20 mouse cellular contexts compared by ENCODE assay signal in the genomic region with DNA sequence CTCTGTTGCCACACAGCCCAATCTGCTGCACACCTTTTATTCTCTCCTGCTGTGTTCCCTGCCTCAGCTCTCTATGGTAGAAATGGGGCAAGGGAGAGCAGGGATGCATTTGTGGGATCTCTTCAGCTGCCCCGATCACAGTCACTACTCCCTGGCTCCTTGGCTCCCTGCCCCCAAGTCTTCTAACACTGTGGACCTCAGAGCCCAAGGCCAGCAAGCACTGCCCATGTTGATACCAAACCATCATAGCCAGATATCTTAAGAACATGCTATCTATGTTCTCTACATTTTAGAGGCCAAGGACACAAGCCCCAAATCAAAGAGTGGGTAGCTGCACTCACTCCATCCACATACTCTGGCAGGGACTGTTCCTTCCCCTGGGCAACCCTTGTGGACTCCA.
A peak's percentile ranks its signal among the peaks of the same experiment; 100 is the strongest.
DNase-seq lines count a peak whose midpoint lies in the region; ATAC-seq lines count a peak whose summit lies in the region.
"Had no signal": no experiment of that assay in that cellular context is flagged by ENCODE, and none has a peak within 500 bp of the region (broad histone marks: within the 10 kb centered on the region; RNA-seq: fewer than 3 reads in every experiment).

No protein-coding gene starts in this region.

- H3K4me2 ChIP-seq in hindbrain, embryonic 13.5 days: no peak overlapping the region
- H3K4me2 ChIP-seq in midbrain, embryonic 16.5 days (ENCODE audit: low read length): no peak overlapping the region

- peaks cover 17% of the 10 kb centered on the region for H3K27me3 ChIP-seq in hindbrain, embryonic 10.5 days (ENCODE audit: insufficient read depth, poor library complexity, severe bottlenecking)
- no peaks in the 10 kb centered on the region for H3K27me3 ChIP-seq in hindbrain, embryonic 13.5 days
- 0 out of 2 replicates have a peak, but pooled peaks cover 6% of the 10 kb centered on the region for H3K27me3 ChIP-seq in midbrain, embryonic 10.5 days (ENCODE audit: low read depth, poor library complexity, severe bottlenecking)
- H3K27me3 ChIP-seq in midbrain, embryonic 16.5 days (ENCODE audit: control insufficient read depth, insufficient read depth, low read depth, low read length): no peaks in the 10 kb centered on the region
- peaks cover 19% of the 10 kb centered on the region; the same call in 1 of the 2 replicates for H3K27me3 ChIP-seq in embryonic facial prominence, embryonic 10.5 days (replicated peaks; ENCODE audit: low read depth, poor library complexity, severe bottlenecking)
- 0 out of 2 replicates have a peak, but pooled peaks cover 4% of the 10 kb centered on the region for H3K27me3 ChIP-seq in limb, embryonic 10.5 days (ENCODE audit: low read depth, poor library complexity, severe bottlenecking)
- H3K27me3 ChIP-seq: forebrain, embryonic 13.5 days had no signal

- DNase-seq in hindbrain, embryonic 10.5 days (ENCODE audit: low spot score): no peak
- no peak for DNase-seq in midbrain, embryonic 10.5 days (ENCODE audit: low spot score)
- DNase-seq in embryonic facial prominence, embryonic 10.5 days (ENCODE audit: low spot score): no peak
- DNase-seq in limb, embryonic 10.5 days (ENCODE audit: low spot score): no peak
- no peak for DNase-seq in gastrocnemius, postnatal 10 days
- DNase-seq in cerebellum, adult 18-20 months: no peak
- DNase-seq: adrenal gland, adult 2 months; adrenal gland, postnatal 25 days; cerebellum, adult 8-10 months; cerebellum, postnatal 14 days; gastrocnemius, postnatal 36 days; heart, postnatal 14 days had no signal

- no peaks in the 10 kb centered on the region for H3K9me3 ChIP-seq in hindbrain, embryonic 10.5 days
- no peaks in the 10 kb centered on the region for H3K9me3 ChIP-seq in hindbrain, embryonic 13.5 days
- no peaks in the 10 kb centered on the region for H3K9me3 ChIP-seq in midbrain, embryonic 10.5 days (replicated peaks)
- no peaks in the 10 kb centered on the region for H3K9me3 ChIP-seq in midbrain, embryonic 16.5 days (replicated peaks; ENCODE audit: control insufficient read depth, low read length, poor library complexity, severe bottlenecking)
- no peaks in the 10 kb centered on the region for H3K9me3 ChIP-seq in embryonic facial prominence, embryonic 10.5 days
- H3K9me3 ChIP-seq in limb, embryonic 10.5 days (replicated peaks): no peaks in the 10 kb centered on the region
- H3K9me3 ChIP-seq: embryonic facial prominence, embryonic 13.5 days; forebrain, embryonic 13.5 days; heart, embryonic 15.5 days; hindbrain, embryonic 12.5 days had no signal

- H3K27ac ChIP-seq in hindbrain, embryonic 10.5 days: no peak overlapping the region
- H3K27ac ChIP-seq in hindbrain, embryonic 13.5 days: no peak overlapping the region
- no peak overlapping the region for H3K27ac ChIP-seq in midbrain, embryonic 10.5 days (replicated peaks)
- H3K27ac ChIP-seq in midbrain, embryonic 16.5 days (ENCODE audit: low read length): no peak overlapping the region
- no peak overlapping the region for H3K27ac ChIP-seq in embryonic facial prominence, embryonic 10.5 days (replicated peaks)
- no peak overlapping the region for H3K27ac ChIP-seq in limb, embryonic 10.5 days
- H3K27ac ChIP-seq: embryonic facial prominence, embryonic 13.5 days; forebrain, embryonic 13.5 days; gastrocnemius, adult 2 months; heart, embryonic 15.5 days; hindbrain, embryonic 12.5 days; hindbrain, postnatal 0 days had no signal

- peaks cover 28% of the 10 kb centered on the region for H3K4me1 ChIP-seq in hindbrain, embryonic 10.5 days (replicated peaks)
- H3K4me1 ChIP-seq in hindbrain, embryonic 13.5 days (replicated peaks): peaks cover 12% of the 10 kb centered on the region
- H3K4me1 ChIP-seq in midbrain, embryonic 10.5 days: peaks cover 18% of the 10 kb centered on the region
- peaks cover 5% of the 10 kb centered on the region; the same call in 1 of the 2 replicates for H3K4me1 ChIP-seq in midbrain, embryonic 16.5 days (ENCODE audit: control insufficient read depth, insufficient read depth, low read length)
- H3K4me1 ChIP-seq in embryonic facial prominence, embryonic 10.5 days: peaks cover 21% of the 10 kb centered on the region
- H3K4me1 ChIP-seq in limb, embryonic 10.5 days: peaks cover 26% of the 10 kb centered on the region
- H3K4me1 ChIP-seq: forebrain, embryonic 13.5 days had no signal

- H3K4me3 ChIP-seq in hindbrain, embryonic 10.5 days: peak overlapping the region; percentile 40; the same call in 1 of the 2 replicates
- H3K4me3 ChIP-seq in hindbrain, embryonic 13.5 days: no peak overlapping the region
- peak overlapping the region; percentile 47; the same call in 1 of the 2 replicates for H3K4me3 ChIP-seq in midbrain, embryonic 10.5 days
- H3K4me3 ChIP-seq in midbrain, embryonic 16.5 days (ENCODE audit: low read depth, low read length): no peak overlapping the region
- peak overlapping the region; percentile 45; the same call in 1 of the 2 replicates for H3K4me3 ChIP-seq in embryonic facial prominence, embryonic 10.5 days
- 0 out of 2 replicates have a peak overlapping the region, but pooled peaks have one; percentile 37 for H3K4me3 ChIP-seq in limb, embryonic 10.5 days
- H3K4me3 ChIP-seq: embryonic facial prominence, embryonic 13.5 days; forebrain, embryonic 13.5 days; gastrocnemius, adult 2 months; heart, embryonic 15.5 days; hindbrain, embryonic 12.5 days had no signal

- no peak overlapping the region for H3K9ac ChIP-seq in hindbrain, embryonic 13.5 days
- H3K9ac ChIP-seq in midbrain, embryonic 16.5 days (ENCODE audit: low read depth, low read length): no peak overlapping the region
- H3K9ac ChIP-seq: embryonic facial prominence, embryonic 13.5 days; forebrain, embryonic 13.5 days; heart, embryonic 15.5 days; hindbrain, embryonic 12.5 days had no signal

- WGBS in hindbrain, embryonic 10.5 days: 51% methylated on average over 1 of the region's 1 CpGs
- 72% methylated on average over 1 of the region's 1 CpGs for WGBS in hindbrain, embryonic 13.5 days
- WGBS in midbrain, embryonic 10.5 days: 41% methylated on average over 1 of the region's 1 CpGs
- WGBS in midbrain, embryonic 16.5 days: 79% methylated on average over 1 of the region's 1 CpGs
- WGBS in embryonic facial prominence, embryonic 10.5 days: 62% methylated on average over 1 of the region's 1 CpGs
- 66% methylated on average over 1 of the region's 1 CpGs for WGBS in limb, embryonic 10.5 days

- no peaks in the 10 kb centered on the region for H3K36me3 ChIP-seq in hindbrain, embryonic 10.5 days
- H3K36me3 ChIP-seq in hindbrain, embryonic 13.5 days: no peaks in the 10 kb centered on the region
- no peaks in the 10 kb centered on the region for H3K36me3 ChIP-seq in midbrain, embryonic 10.5 days
- H3K36me3 ChIP-seq in midbrain, embryonic 16.5 days (ENCODE audit: control insufficient read depth, insufficient read depth, low read length): no peaks in the 10 kb centered on the region
- H3K36me3 ChIP-seq in embryonic facial prominence, embryonic 10.5 days (replicated peaks): no peaks in the 10 kb centered on the region
- no peaks in the 10 kb centered on the region for H3K36me3 ChIP-seq in limb, embryonic 10.5 days
- H3K36me3 ChIP-seq: embryonic facial prominence, embryonic 13.5 days; heart, embryonic 15.5 days; hindbrain, embryonic 12.5 days had no signal

- no peak for ATAC-seq in hindbrain, embryonic 13.5 days (ENCODE audit: low FRiP score)
- ATAC-seq in midbrain, embryonic 16.5 days: no peak
- ATAC-seq: forebrain, embryonic 13.5 days; hindbrain, postnatal 0 days had no signal

Comparison
In these comparisons a context has a peak if more than half of its experiments do, and no peak if none do; other contexts are left out.
1. H3K4me3 ChIP-seq: peak in hindbrain, embryonic 10.5 days (single experiment), midbrain, embryonic 10.5 days (single experiment), embryonic facial prominence, embryonic 10.5 days (single experiment) and limb, embryonic 10.5 days (single experiment); none in hindbrain, embryonic 13.5 days (single experiment) and midbrain, embryonic 16.5 days (single experiment).